In genomic region chr11:115708209-115708876, GRCm38 (mm10) we compare ENCODE assay signal across 8 mouse cellular contexts. TPM values are rescaled to one million over a fixed set of nuclear protein-coding genes. Genes with fewer than 3 reads are reported as not detected.
DNase-seq lines count a peak whose midpoint lies in the region; ATAC-seq and TF ChIP-seq lines count a peak whose summit lies in the region.

Gene Grb2, minus strand, starts transcription at chr11:115708597.

- peak within 1 kb of the TSS; percentile 91 for H3K27ac ChIP-seq in embryonic facial prominence, embryonic 13.5 days
- H3K27ac ChIP-seq in kidney, adult 2 months (ENCODE audit: insufficient read depth, low read depth, low read length): peak within 1 kb of the TSS; percentile 86
- peak within 1 kb of the TSS; percentile 92 for H3K27ac ChIP-seq in limb, embryonic 12.5 days
- H3K27ac ChIP-seq in midbrain, embryonic 15.5 days: peak within 1 kb of the TSS; percentile 95
- peak within 1 kb of the TSS; percentile 98 for H3K27ac ChIP-seq in spleen, adult 2 months (ENCODE audit: insufficient read depth, low read length)

- no peak for TF ChIP-seq POLR2A in kidney, adult 2 months (IDR thresholded peaks at IDR 0.05; ENCODE audit: low read depth, low read length)
- peak; percentile 49; the same call in 1 of the 2 replicates for TF ChIP-seq POLR2A in spleen, adult 2 months (IDR thresholded peaks at IDR 0.05; ENCODE audit: low read depth, low read length)

- no peaks in the 10 kb centered on the region for H3K9me3 ChIP-seq in embryonic facial prominence, embryonic 13.5 days
- H3K9me3 ChIP-seq in limb, embryonic 12.5 days: no peaks in the 10 kb centered on the region
- no peaks in the 10 kb centered on the region for H3K9me3 ChIP-seq in midbrain, embryonic 15.5 days

- peak; percentile 94 for ATAC-seq in embryonic facial prominence, embryonic 13.5 days (ENCODE audit: insufficient number of reproducible peaks, insufficient read depth, low FRiP score, low TSS enrichment, low read depth)
- peak; percentile 86 for ATAC-seq in limb, embryonic 12.5 days (ENCODE audit: insufficient number of reproducible peaks, insufficient read depth, low FRiP score, low TSS enrichment, low read depth)
- peak; percentile 93 for ATAC-seq in midbrain, embryonic 15.5 days (replicated peaks)

- peak within 1 kb of the TSS; percentile 99 for H3K9ac ChIP-seq in embryonic facial prominence, embryonic 13.5 days
- H3K9ac ChIP-seq in limb, embryonic 12.5 days (replicated peaks): peak within 1 kb of the TSS; percentile 97
- H3K9ac ChIP-seq in midbrain, embryonic 15.5 days: peak within 1 kb of the TSS; percentile 92

- peak within 1 kb of the TSS; percentile 87 for H3K4me2 ChIP-seq in embryonic facial prominence, embryonic 13.5 days
- H3K4me2 ChIP-seq in limb, embryonic 12.5 days: peak within 1 kb of the TSS; percentile 88
- peak within 1 kb of the TSS; percentile 84 for H3K4me2 ChIP-seq in midbrain, embryonic 15.5 days

- DNase-seq in 3134 (ENCODE audit: extremely low read depth, insufficient read length, low spot score): peak; percentile 97
- DNase-seq in adrenal gland, postnatal 36 days: peak; percentile 100
- peak; percentile 96 to 98 for DNase-seq in heart, adult 18-20 months
- DNase-seq in kidney, adult 2 months: peak; percentile 98
- DNase-seq in spleen, adult 2 months (ENCODE audit: low read depth in 1 of 2, low spot score in 2 of 2): peak; percentile 93 to 99

- under 1% methylated on average over 63 of the region's 91 CpGs for WGBS in embryonic facial prominence, embryonic 13.5 days
- under 1% methylated on average over 91 of the region's 91 CpGs for WGBS in kidney, adult 2 months
- 2% methylated on average over 43 of the region's 91 CpGs for WGBS in limb, embryonic 12.5 days
- under 1% methylated on average over 68 of the region's 91 CpGs for WGBS in midbrain, embryonic 15.5 days
- WGBS in spleen, adult 2 months: 1% methylated on average over 90 of the region's 91 CpGs

- H3K4me1 ChIP-seq in embryonic facial prominence, embryonic 13.5 days: peaks cover 19% of the 10 kb centered on the region
- peaks cover 11% of the 10 kb centered on the region; the same call in 1 of the 2 replicates for H3K4me1 ChIP-seq in kidney, adult 2 months (ENCODE audit: control insufficient read depth, insufficient read depth, low read length)
- H3K4me1 ChIP-seq in limb, embryonic 12.5 days (replicated peaks): peaks cover 28% of the 10 kb centered on the region
- H3K4me1 ChIP-seq in midbrain, embryonic 15.5 days: peaks cover 31% of the 10 kb centered on the region
- H3K4me1 ChIP-seq in spleen, adult 2 months (ENCODE audit: control insufficient read depth, insufficient read depth, insufficient read length): peaks cover 38% of the 10 kb centered on the region; the same call in 1 of the 2 replicates

- TF ChIP-seq CTCF in kidney, adult 2 months (conservative IDR thresholded peaks at IDR 0.05; ENCODE audit: insufficient read depth, insufficient read length, low read depth, low read length): no peak
- TF ChIP-seq CTCF in spleen, adult 2 months (IDR thresholded peaks at IDR 0.05; ENCODE audit: extremely low read depth, insufficient read depth, insufficient read length, insufficient replicate concordance): no peak

- no peaks in the 10 kb centered on the region for H3K36me3 ChIP-seq in embryonic facial prominence, embryonic 13.5 days
- H3K36me3 ChIP-seq in kidney, adult 2 months (ENCODE audit: control insufficient read depth, insufficient read depth, low read length): no peaks in the 10 kb centered on the region
- H3K36me3 ChIP-seq in limb, embryonic 12.5 days: no peaks in the 10 kb centered on the region
- H3K36me3 ChIP-seq in midbrain, embryonic 15.5 days (replicated peaks): no peaks in the 10 kb centered on the region
- no peaks in the 10 kb centered on the region for H3K36me3 ChIP-seq in spleen, adult 2 months (ENCODE audit: control insufficient read depth, insufficient read depth, low read length)

- H3K4me3 ChIP-seq in embryonic facial prominence, embryonic 13.5 days: peak within 1 kb of the TSS; percentile 98
- peak within 1 kb of the TSS; percentile 85 for H3K4me3 ChIP-seq in kidney, adult 2 months (ENCODE audit: insufficient read depth, low read depth, low read length)
- peak within 1 kb of the TSS; percentile 99 for H3K4me3 ChIP-seq in limb, embryonic 12.5 days (replicated peaks)
- H3K4me3 ChIP-seq in midbrain, embryonic 15.5 days: peak within 1 kb of the TSS; percentile 96
- peak within 1 kb of the TSS; percentile 99 for H3K4me3 ChIP-seq in spleen, adult 2 months (ENCODE audit: extremely low read depth, insufficient read depth, insufficient read length)

- no peaks in the 10 kb centered on the region for H3K27me3 ChIP-seq in embryonic facial prominence, embryonic 13.5 days
- H3K27me3 ChIP-seq in kidney, adult 2 months (replicated peaks; ENCODE audit: control insufficient read depth, insufficient read depth, low read length): no peaks in the 10 kb centered on the region
- no peaks in the 10 kb centered on the region; the same call in 1 of the 2 replicates for H3K27me3 ChIP-seq in limb, embryonic 12.5 days
- no peaks in the 10 kb centered on the region for H3K27me3 ChIP-seq in midbrain, embryonic 15.5 days (replicated peaks)
- H3K27me3 ChIP-seq in spleen, adult 2 months (ENCODE audit: control insufficient read depth, insufficient read depth, low read length): no peaks in the 10 kb centered on the region

RNA-seq across cellular contexts. Expression of gene Grb2, which starts in this region (rescaled TPM):
- 100 to 1,000 TPM; 132 to 158 TPM for total RNA-seq in adrenal gland, postnatal 36 days (2021)
- 77.7 and 108 TPM in 2 replicates for polyA plus RNA-seq in embryonic facial prominence, embryonic 13.5 days (2015; fragmentation: Nextera tagmentation; extraction: Ambion mirVana)
- 100 to 1,000 TPM in 1 of 2 experiments, 10 to 100 TPM in 1; 98.4 to 111 TPM for total RNA-seq in heart, adult 18-20 months (2021)
- polyA plus RNA-seq in kidney, adult 2 months (2012; rRNA removed): 34.1 and 42.6 TPM in 2 replicates
- polyA plus RNA-seq in limb, embryonic 12.5 days (2016; fragmentation: Nextera tagmentation; extraction: Ambion mirVana): 109 and 114 TPM in 2 replicates
- polyA plus RNA-seq in midbrain, embryonic 15.5 days (2015; fragmentation: Nextera tagmentation; extraction: Ambion mirVana): 173 and 176 TPM in 2 replicates
- polyA plus RNA-seq in spleen, adult 2 months (2012; rRNA removed): 74.4 and 74.7 TPM in 2 replicates

Comparison
In these comparisons a context has a peak if more than half of its experiments do, and no peak if none do; other contexts are left out.
1. Peak in every context shown above with its lines: DNase-seq, ATAC-seq, H3K4me3 ChIP-seq and H3K27ac ChIP-seq.